Mouse (Mus musculus) heart, embryonic 15.5 days (tissue): Measurements from ENCODE around the gene Trappc1. TPM values are rescaled to one million over a fixed set of nuclear protein-coding genes. Genes with fewer than 3 reads are reported as not detected.

Source experiments
- ATAC-seq: fragments of 200-750 bp; cut with Nextera tagmentation; replicated peaks from 2 replicates; pipeline ENCODE4 v1.8.0; 2017; ENCODE audit warnings: low read depth, moderate TSS enrichment; ENCODE audit not compliant: insufficient number of reproducible peaks, insufficient read depth, low FRiP score
- H3K27ac ChIP-seq: fragments of 300-500 bp; sonication (generic); 2 replicates; pipeline ENCODE4 v1.5.1; 2015; ENCODE audit warnings: mild to moderate bottlenecking, inconsistent platforms
- H3K27me3 ChIP-seq: fragments of 300-500 bp; sonication (generic); 2 replicates; pipeline ENCODE4 v1.6.1; 2015; ENCODE audit warnings: inconsistent platforms
- H3K36me3 ChIP-seq: fragments of 300-500 bp; sonication (generic); 2 replicates; pipeline ENCODE4 v1.6.1; 2015; ENCODE audit warnings: mild to moderate bottlenecking, inconsistent platforms
- H3K4me1 ChIP-seq: fragments of 300-500 bp; sonication (generic); replicated peaks from 2 replicates; pipeline ENCODE4 v1.6.1; 2015; ENCODE audit warnings: inconsistent platforms
- H3K4me2 ChIP-seq: fragments of 300-500 bp; sonication (generic); 2 replicates; pipeline ENCODE4 v1.6.1; 2015; ENCODE audit warnings: inconsistent platforms, mild to moderate bottlenecking, moderate library complexity
- H3K4me3 ChIP-seq: fragments of 300-500 bp; sonication (generic); 2 replicates; pipeline ENCODE4 v1.5.1; 2015; ENCODE audit warnings: mild to moderate bottlenecking, inconsistent platforms
- H3K9ac ChIP-seq: fragments of 300-500 bp; sonication (generic); 2 replicates; pipeline ENCODE4 v1.6.1; 2015; ENCODE audit warnings: mild to moderate bottlenecking, inconsistent platforms
- H3K9me3 ChIP-seq: fragments of 300-500 bp; sonication (generic); replicated peaks from 2 replicates; pipeline ENCODE4 v1.6.1; 2016; ENCODE audit warnings: inconsistent platforms
- WGBS: fragments of 180-500 bp; shearing (Covaris S2); methylation state at CpG from one replicate; pipeline ENCODE4 v1.1.7; 2015; ENCODE audit warnings: mixed read lengths; 5-methylcytosine and 5-hydroxymethylcytosine counted together
- polyA plus RNA-seq: library from polyadenylated mRNA; unstranded; fragments of >200 nt; fragmentation: Nextera tagmentation; extraction: Ambion mirVana; gene quantifications from 2 replicates; pipeline ENCODE4 v1.2.1, GENCODE M21; 2015

Gene Trappc1
- polyA plus RNA-seq, 1 experiment from 2014 or later, result 164 TPM

DNA sequence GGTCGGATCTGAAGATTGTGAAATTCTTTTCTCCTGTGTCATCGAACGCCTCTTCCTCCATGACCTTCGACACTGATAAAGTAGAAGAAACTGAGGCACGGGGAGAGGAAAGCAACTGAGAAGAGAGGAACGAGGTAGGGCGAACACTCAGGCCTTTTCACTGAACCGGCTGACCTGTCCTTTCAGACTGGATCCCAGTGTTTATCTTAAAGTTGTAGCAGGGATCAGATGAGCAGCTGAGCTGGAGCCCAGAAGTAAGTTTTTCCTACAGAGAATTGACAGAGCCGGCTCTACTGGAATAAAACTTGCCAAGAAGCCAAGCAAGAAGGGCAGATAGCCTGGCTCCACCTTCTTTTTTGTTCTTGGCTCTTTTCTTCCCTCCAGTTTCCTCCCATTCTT, 47.0 kb downstream of the Trappc1 start:
- peak overlapping the region; percentile 56 for H3K27ac ChIP-seq
- no peak for ATAC-seq
- no peaks in the 10 kb centered on the region for H3K9me3 ChIP-seq
- peaks cover 48% of the 10 kb centered on the region for H3K4me1 ChIP-seq
- no peaks in the 10 kb centered on the region for H3K27me3 ChIP-seq
- H3K4me3 ChIP-seq, result no peak overlapping the region
- H3K4me2 ChIP-seq, result peak overlapping the region; percentile 32; the same call in 1 of the 2 replicates
- 34% methylated on average over 9 of the region's 9 CpGs for WGBS
- H3K9ac ChIP-seq, result peak overlapping the region; percentile 6; the same call in 1 of the 2 replicates
- H3K36me3 ChIP-seq, result 0 out of 2 replicates have a peak, but pooled peaks cover 3% of the 10 kb centered on the region

DNA sequence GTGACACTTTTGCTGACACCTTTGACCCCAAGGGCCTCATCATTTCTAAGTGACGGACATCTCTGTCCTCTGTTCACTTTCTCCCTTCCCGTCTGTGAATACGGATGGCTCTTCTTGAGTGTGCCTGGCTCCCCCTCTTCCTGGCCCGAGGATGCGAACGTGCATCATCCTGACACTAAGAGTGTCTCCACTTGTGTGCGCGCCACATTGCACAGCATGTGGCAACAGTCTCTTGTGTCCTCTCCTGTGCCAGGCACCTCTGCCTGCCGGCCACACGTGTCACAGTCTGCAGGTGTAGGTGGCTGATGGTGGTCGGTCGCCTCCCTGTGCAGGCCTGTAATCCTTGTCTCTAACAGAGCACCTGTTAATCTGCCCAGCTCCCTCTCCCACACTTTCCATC, 47.8 kb downstream of the Trappc1 start:
- ATAC-seq, result no peak
- 56% methylated on average over 12 of the region's 12 CpGs for WGBS
- Histone ChIP-seq H3K4me1 (peaks cover 42% of the 10 kb centered on the region), H3K9ac (no peak overlapping the region), H3K36me3 (0 out of 2 replicates have a peak, but pooled peaks cover 3% of the 10 kb centered on the region), H3K27ac (peak overlapping the region; percentile 69; the same call in 1 of the 2 replicates), H3K9me3 (no peaks in the 10 kb centered on the region), H3K27me3 (no peaks in the 10 kb centered on the region), H3K4me2 (0 out of 2 replicates have a peak overlapping the region, but pooled peaks have one; percentile 16), H3K4me3 (no peak overlapping the region)

DNA sequence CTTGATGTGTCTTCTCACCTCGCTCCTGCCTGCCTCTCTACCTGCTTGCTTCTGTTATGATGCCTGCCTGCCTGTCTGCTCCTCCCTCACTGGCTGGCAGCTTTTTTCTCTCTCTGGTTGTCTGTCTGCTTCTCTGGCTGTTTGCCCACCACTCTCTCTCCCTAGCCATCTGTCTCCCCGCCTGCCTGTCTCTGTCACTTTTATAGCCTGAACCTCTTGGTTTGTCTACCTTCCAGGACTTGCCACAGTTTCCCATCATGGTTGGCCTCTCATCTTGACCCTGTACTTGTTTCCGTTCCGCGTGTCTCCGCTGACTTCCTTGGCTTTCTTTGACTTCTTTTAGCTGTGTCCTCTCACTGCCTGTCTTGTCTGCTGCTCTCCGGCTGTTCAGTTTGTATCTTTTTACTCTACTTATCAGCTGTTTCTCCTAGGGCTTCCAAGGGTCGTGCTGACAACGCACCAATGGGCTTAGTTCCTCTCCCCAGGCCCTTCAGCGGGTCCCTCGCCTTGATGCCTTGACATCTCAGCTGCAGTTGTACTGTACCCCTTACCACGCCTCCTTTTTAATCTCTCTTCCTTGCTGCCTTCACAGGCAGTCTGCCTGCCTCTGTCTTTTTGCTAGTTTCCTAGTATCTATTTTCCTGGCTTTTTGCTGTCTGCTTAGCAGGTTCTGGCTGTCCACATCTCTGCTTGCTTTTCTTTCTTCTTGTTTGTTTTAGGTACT, 48.4 kb downstream of the Trappc1 start:
- Histone ChIP-seq H3K4me1 (peaks cover 36% of the 10 kb centered on the region), H3K27me3 (no peaks in the 10 kb centered on the region), H3K36me3 (0 out of 2 replicates have a peak, but pooled peaks cover 3% of the 10 kb centered on the region), H3K9ac (no peak overlapping the region), H3K27ac (peak overlapping the region; percentile 69), H3K4me2 (peak overlapping the region; percentile 16; the same call in 1 of the 2 replicates), H3K9me3 (no peaks in the 10 kb centered on the region), H3K4me3 (0 out of 2 replicates have a peak overlapping the region, but pooled peaks have one; percentile 11)
- ATAC-seq, result no peak
- 22% methylated on average over 12 of the region's 12 CpGs for WGBS

DNA sequence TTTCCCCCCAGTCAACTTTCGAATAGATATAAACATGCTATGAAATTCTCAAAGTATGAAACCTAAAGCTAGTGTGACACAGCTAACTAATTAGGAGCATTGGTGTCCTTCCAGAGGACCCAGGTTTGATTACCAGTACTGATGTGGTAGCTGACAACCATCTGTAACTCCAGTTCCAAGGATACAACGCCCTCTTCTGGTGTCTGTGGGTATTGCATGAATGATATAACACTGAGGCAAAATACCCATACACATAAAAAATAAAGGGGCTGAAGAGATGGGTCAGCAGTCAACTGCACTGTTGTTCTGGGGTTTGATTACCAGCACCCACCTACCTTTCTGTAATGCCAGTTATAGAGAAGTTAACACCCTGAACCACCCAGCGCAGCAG, 49.0 kb downstream of the Trappc1 start:
- Histone ChIP-seq H3K27ac (no peak overlapping the region), H3K36me3 (0 out of 2 replicates have a peak, but pooled peaks cover 3% of the 10 kb centered on the region), H3K4me1 (peaks cover 32% of the 10 kb centered on the region), H3K9me3 (no peaks in the 10 kb centered on the region), H3K27me3 (no peaks in the 10 kb centered on the region), H3K4me2 (no peak overlapping the region), H3K4me3 (no peak overlapping the region), H3K9ac (no peak overlapping the region)
- 61% methylated on average over 3 of the region's 3 CpGs for WGBS
- no peak for ATAC-seq

DNA sequence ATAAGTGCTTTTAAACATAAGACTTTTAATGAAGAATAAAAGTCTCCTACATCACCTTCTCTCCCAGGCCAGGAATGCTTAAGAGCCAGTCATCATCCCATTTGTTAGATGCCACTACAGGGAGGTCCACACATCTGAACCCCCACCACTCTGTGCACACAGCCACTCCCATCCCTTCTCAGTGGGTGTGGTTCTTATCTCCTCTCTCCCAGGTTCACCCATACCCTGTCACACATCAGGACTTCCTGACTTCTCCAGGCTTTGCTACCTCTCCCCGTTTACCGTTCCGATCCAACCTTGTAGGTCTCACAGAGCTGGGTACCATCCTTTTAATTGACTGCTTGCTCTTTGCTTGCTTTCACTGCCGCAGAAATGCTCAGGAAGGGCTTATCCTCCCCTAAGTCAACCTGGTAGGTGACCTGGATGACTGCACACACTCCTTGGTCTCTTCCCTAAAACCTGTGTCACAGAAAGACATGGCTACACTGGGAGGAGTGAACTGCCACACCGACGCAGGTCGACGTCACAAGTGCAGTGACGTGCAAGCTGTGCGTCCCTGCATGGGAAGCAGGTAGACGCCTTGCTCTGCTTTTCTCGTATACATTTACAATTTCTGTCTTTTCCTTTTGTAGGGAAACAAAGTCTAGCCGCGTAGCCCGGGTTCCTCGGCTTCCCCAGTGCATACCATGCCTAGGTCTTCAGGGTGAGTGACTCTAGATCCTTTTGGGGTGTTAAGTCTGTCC, 49.6 kb downstream of the Trappc1 start:
- no peak overlapping the region for H3K4me2 ChIP-seq
- H3K36me3 ChIP-seq, result 0 out of 2 replicates have a peak, but pooled peaks cover 3% of the 10 kb centered on the region
- WGBS, result 84% methylated on average over 16 of the region's 16 CpGs
- no peak overlapping the region for H3K4me3 ChIP-seq
- H3K27ac ChIP-seq, result no peak overlapping the region
- H3K4me1 ChIP-seq, result peaks cover 27% of the 10 kb centered on the region
- no peaks in the 10 kb centered on the region for H3K27me3 ChIP-seq
- H3K9ac ChIP-seq, result no peak overlapping the region
- H3K9me3 ChIP-seq, result no peaks in the 10 kb centered on the region
- no peak for ATAC-seq

Other genes with a start within 250 kb of the Trappc1 start
- 82.2 and 96.4 TPM in 2 replicates for gene Vamp2, start 235.5 kb upstream of the Trappc1 start, polyA plus RNA-seq
- gene Per1, start 228.8 kb upstream of the Trappc1 start, polyA plus RNA-seq, result 16.1 and 25.2 TPM in 2 replicates
- 0.52 and 0.57 TPM in 2 replicates for gene Hes7, start 203.6 kb upstream of the Trappc1 start, polyA plus RNA-seq
- 0.51 and 0.60 TPM in 2 replicates for gene 9130213A22Rik, start 201.4 kb upstream of the Trappc1 start, polyA plus RNA-seq
- 0.18 and 0.37 TPM in 2 replicates for gene Aloxe3, start 198.1 kb upstream of the Trappc1 start, polyA plus RNA-seq
- gene Alox12b, start 167.0 kb upstream of the Trappc1 start, polyA plus RNA-seq, result 0.05 TPM in 2 replicates
- gene Alox8, start 126.1 kb upstream of the Trappc1 start, polyA plus RNA-seq, result 1.9 and 2.1 TPM in 2 replicates
- gene Gucy2e, start 86.9 kb upstream of the Trappc1 start, polyA plus RNA-seq, result 0.08 and 0.13 TPM in 2 replicates
- 12.7 and 17.2 TPM in 2 replicates for gene Cntrob, start 205 bp upstream of the Trappc1 start, polyA plus RNA-seq
- gene Kcnab3, start 2.3 kb downstream of the Trappc1 start, polyA plus RNA-seq, result 0.77 and 1.1 TPM in 2 replicates
- gene Rnf227, start 16.5 kb downstream of the Trappc1 start, polyA plus RNA-seq, result 6.6 and 7.3 TPM in 2 replicates
- gene Chd3, start 45.4 kb downstream of the Trappc1 start, polyA plus RNA-seq, result 14.2 and 22.9 TPM in 2 replicates
- gene Naa38, start 71.5 kb downstream of the Trappc1 start, polyA plus RNA-seq, result 129 and 132 TPM in 2 replicates
- 20.6 and 24.0 TPM in 2 replicates for gene Cyb5d1, start 71.7 kb downstream of the Trappc1 start, polyA plus RNA-seq
- 37.3 and 40.6 TPM in 2 replicates for gene Tmem88, start 74.3 kb downstream of the Trappc1 start, polyA plus RNA-seq
- gene Kdm6b, start 89.7 kb downstream of the Trappc1 start, polyA plus RNA-seq, result 18.6 and 19.5 TPM in 2 replicates
- 0.21 and 0.42 TPM in 2 replicates for gene Dnah2, start 225.1 kb downstream of the Trappc1 start, polyA plus RNA-seq
- 53.8 and 59.7 TPM in 2 replicates for gene Efnb3, start 236.2 kb downstream of the Trappc1 start, polyA plus RNA-seq